Mouse (Mus musculus): ENCODE results near the gene Lin7c. TPM values are rescaled to one million over a fixed set of nuclear protein-coding genes. Genes with fewer than 3 reads are reported as not detected.

The Lin7c gene
- polyA plus RNA-seq, 1 experiment from 2014 or later, result 56.4 TPM

DNA sequence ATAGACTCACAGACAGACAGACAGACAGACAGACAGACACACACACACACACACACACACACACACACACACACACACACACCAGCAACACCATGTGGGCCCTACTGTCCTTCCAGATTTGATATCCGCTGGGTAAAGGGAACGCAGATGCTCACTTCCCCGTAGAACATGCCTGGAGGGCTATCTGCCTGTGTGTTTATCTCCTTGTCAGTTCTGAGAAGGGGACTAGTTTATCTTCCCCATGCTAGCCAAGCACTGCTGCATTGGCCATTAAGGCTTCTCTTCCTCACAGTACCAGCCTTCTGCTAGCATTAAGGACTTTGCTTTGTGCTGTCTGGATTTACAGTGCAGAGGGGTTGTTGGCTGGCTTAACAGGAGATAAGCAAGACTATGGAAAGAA lies 38.6 kb downstream of the Lin7c start:
- no peak overlapping the region for H3K27ac ChIP-seq
- no peak overlapping the region for H3K4me2 ChIP-seq
- H3K4me3 ChIP-seq, result no peak overlapping the region

DNA sequence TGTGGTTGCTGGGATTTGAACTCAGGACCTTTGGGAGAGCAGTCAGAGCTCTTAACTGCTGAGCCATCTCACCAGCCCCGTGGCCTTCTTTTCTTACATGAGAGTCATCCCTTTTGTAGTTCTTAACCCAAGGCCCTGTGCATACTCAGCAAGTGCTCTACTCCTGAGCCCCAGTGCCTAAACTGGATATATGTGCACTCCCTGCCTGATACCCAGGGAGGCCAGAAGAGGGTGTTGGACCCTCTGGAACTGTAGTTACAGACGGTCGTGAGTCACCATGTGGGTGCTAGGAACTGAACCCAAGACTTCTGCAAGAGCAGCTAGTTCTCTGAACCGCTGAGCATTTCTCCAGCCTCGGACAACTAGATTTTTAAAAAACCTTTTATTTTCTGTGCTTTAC lies 39.7 kb downstream of the Lin7c start:
- Histone ChIP-seq H3K4me3 (no peak overlapping the region), H3K9ac (no peak overlapping the region), H3K36me3 (no peaks in the 10 kb centered on the region), H3K27me3 (peaks cover 4% of the 10 kb centered on the region; the same call in 1 of the 2 replicates), H3K27ac (no peak overlapping the region), H3K4me2 (no peak overlapping the region), H3K9me3 (no peaks in the 10 kb centered on the region), H3K4me1 (no peaks in the 10 kb centered on the region)
- WGBS, result 91% methylated on average over 5 of the region's 5 CpGs
- ATAC-seq (ENCODE audit: borderline replicate concordance, extremely low read depth, low FRiP score, low TSS enrichment), result no peak

More for the DNA sequence above, 38.6 kb downstream of the Lin7c start:
- Histone ChIP-seq H3K9me3 (no peaks in the 10 kb centered on the region), H3K27me3 (peaks cover 4% of the 10 kb centered on the region; the same call in 1 of the 2 replicates), H3K36me3 (no peaks in the 10 kb centered on the region), H3K9ac (no peak overlapping the region), H3K4me1 (no peaks in the 10 kb centered on the region)
- 60% methylated on average over 3 of the region's 3 CpGs for WGBS
- no peak for ATAC-seq (ENCODE audit: borderline replicate concordance, extremely low read depth, low FRiP score, low TSS enrichment)

DNA sequence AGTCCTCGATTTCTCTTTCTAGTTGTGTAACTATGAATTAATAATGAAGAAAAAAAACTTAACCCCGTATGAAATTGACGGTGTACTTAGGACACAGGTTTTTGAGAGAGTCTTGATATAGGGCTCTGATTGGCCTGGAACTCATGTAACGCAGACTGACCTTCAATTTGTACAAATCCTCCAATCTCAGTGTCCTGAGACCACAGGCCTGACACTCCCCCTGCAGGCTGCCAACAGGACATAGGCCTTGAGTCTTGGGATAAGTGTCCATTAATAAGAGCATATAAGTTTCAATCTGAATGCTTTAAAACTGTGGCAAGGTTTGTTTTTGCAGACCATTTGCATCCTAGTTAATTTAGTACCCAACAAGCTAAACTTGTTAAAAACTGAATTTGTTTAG lies 40.1 kb downstream of the Lin7c start:
- H3K4me3 ChIP-seq, result no peak overlapping the region
- no peaks in the 10 kb centered on the region for H3K36me3 ChIP-seq
- H3K4me2 ChIP-seq, result no peak overlapping the region
- no peaks in the 10 kb centered on the region for H3K4me1 ChIP-seq
- H3K27ac ChIP-seq, result no peak overlapping the region
- 94% methylated on average over 4 of the region's 4 CpGs for WGBS
- ATAC-seq (ENCODE audit: borderline replicate concordance, extremely low read depth, low FRiP score, low TSS enrichment), result no peak
- H3K9ac ChIP-seq, result no peak overlapping the region
- H3K27me3 ChIP-seq, result peaks cover 4% of the 10 kb centered on the region; the same call in 1 of the 2 replicates
- no peaks in the 10 kb centered on the region for H3K9me3 ChIP-seq

DNA sequence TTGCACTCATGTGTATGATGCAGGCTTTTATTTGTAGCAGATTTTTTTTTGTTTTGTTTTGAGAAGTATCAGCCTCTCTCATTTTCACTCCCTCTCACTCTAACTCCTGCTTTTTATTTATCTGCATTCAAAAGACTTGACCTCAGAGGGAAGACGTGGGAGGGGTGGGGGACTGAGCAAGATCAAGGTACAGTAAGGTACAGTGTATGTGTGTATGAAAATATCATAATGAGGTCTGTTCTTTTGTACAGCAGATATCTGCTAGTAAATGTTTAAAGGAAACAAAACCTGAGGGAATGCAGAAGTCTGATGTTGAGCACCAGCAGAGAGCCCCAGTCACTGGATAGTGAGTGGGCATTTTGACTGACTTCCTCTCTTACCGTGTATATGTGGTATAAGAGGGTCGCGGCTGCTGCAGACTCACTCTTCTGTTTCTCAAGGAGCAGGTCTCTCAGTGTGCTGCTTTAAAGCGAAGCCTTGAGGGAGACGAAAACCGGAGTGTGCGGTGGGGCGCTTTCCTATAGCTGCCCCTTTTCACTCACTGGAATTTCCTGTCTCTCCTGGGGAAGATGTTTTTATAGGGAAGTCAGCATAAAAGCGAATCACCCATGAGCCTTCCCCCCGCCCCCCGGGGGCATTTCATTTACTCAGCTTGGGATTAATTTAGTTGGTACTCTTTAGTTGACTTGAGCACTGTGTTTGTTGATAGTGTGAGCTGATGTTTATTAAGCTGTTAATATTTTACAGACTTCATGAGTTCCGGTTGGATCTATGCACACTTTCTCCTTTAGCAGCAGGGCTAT lies 41.5 kb downstream of the Lin7c start:
- H3K4me3 ChIP-seq, result no peak overlapping the region

DNA sequence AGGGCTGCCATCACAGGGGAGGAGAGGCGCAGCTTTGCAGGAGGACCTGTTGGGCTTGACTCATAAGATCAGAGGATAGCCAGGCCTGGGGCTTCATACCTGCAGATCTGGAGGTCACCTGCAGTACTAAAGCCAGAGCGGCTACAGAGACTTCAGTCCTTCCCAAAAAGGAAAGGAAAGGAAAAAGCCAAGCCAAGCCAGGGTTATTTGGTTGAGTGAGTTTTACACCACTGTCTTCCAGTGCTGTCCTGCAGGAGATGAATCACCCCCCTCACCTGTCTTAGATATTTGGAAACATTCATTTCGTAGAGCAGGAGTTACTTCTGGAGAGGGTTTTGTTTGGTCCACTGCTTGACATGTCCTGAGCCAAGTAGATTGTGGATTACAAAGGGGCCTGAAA lies 42.5 kb downstream of the Lin7c start:
- Histone ChIP-seq H3K36me3 (no peaks in the 10 kb centered on the region), H3K4me1 (no peaks in the 10 kb centered on the region), H3K4me2 (no peak overlapping the region), H3K4me3 (no peak overlapping the region), H3K27me3 (peaks cover 4% of the 10 kb centered on the region; the same call in 1 of the 2 replicates), H3K9me3 (no peaks in the 10 kb centered on the region), H3K27ac (no peak overlapping the region), H3K9ac (no peak overlapping the region)
- WGBS, result 61% methylated on average over 3 of the region's 3 CpGs
- ATAC-seq (ENCODE audit: borderline replicate concordance, extremely low read depth, low FRiP score, low TSS enrichment), result no peak

More for the DNA sequence above, 41.5 kb downstream of the Lin7c start:
- ATAC-seq (ENCODE audit: borderline replicate concordance, extremely low read depth, low FRiP score, low TSS enrichment), result no peak
- peaks cover 4% of the 10 kb centered on the region; the same call in 1 of the 2 replicates for H3K27me3 ChIP-seq
- H3K4me1 ChIP-seq, result no peaks in the 10 kb centered on the region
- H3K9ac ChIP-seq, result no peak overlapping the region
- no peaks in the 10 kb centered on the region for H3K36me3 ChIP-seq
- no peaks in the 10 kb centered on the region for H3K9me3 ChIP-seq
- no peak overlapping the region for H3K27ac ChIP-seq
- WGBS, result 31% methylated on average over 13 of the region's 13 CpGs
- no peak overlapping the region for H3K4me2 ChIP-seq

DNA sequence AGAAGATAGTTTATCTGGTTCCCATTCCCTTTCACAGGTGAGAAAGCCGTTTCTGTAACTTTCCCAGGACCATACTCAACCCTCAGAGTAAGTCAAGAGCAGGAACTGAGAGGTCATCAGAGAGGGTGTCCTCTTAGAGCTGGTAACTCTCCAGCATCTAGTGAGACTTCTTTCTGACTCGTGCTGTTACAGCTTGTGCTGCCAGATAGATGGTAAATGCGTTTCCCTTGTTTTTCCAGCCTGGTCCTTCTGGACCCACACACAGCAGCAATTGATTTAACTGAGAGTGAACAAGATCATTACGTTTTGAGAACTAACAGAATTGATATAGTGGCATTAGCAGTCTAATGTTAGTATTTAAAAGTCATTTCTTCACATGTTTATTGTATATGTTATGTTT lies 43.4 kb downstream of the Lin7c start:
- Histone ChIP-seq H3K4me1 (no peaks in the 10 kb centered on the region), H3K27me3 (peaks cover 4% of the 10 kb centered on the region; the same call in 1 of the 2 replicates), H3K9ac (no peak overlapping the region), H3K36me3 (no peaks in the 10 kb centered on the region), H3K4me3 (no peak overlapping the region), H3K27ac (no peak overlapping the region), H3K4me2 (no peak overlapping the region), H3K9me3 (no peaks in the 10 kb centered on the region)
- 56% methylated on average over 4 of the region's 4 CpGs for WGBS
- no peak for ATAC-seq (ENCODE audit: borderline replicate concordance, extremely low read depth, low FRiP score, low TSS enrichment)

DNA sequence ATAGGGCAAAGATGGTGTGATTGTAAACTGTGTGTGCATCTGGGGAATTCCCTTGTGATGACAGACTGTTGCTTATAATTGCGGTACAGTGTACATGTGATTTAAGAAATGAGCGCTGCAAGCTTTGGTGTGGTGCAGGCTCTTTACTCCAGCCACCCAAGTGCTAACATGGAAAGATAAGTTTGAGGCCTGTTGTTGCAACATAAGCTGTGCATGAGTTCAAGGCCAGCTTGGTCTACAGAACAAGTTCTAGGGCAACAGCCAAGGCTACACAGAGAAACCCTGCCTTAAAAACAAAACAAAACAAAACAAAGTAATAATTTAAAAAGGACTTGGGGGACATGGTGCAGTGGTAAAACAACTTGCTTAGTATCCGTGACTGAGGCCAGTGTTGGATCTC lies 44.5 kb downstream of the Lin7c start:
- 86% methylated on average over 3 of the region's 3 CpGs for WGBS
- H3K36me3 ChIP-seq, result no peaks in the 10 kb centered on the region

DNA sequence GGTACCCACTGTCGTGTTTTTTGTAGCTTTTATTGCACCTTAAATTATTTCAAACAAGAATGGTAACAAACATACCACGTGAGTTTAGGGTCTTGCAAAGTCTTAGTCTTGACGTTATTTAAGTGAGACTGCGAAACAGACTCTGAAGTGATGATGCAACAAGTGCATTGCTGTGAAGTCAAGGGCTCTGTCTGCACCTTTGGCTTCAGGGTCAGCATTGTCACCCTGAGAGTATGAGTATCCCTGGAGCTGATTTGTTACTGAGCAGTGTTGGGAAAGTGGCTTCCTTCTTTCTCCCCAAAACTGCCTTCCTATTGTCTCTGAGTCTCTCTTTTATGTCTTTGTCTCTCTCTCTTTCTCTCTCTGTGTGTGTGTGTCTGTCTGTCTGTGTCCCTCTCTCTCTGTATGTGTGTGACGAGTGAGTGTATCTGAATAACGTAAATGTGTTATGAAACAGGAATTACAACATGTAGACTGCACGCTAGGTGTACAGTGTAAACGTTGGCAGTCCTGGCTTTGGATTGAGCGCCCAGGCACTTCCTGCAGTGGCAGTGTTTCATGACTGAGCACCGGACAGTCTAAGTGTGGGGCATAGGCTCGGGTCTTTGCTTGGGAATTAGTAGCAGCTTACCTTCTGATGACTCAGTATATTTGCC lies 45.2 kb downstream of the Lin7c start:
- H3K4me2 ChIP-seq, result no peak overlapping the region
- no peak for ATAC-seq (ENCODE audit: borderline replicate concordance, extremely low read depth, low FRiP score, low TSS enrichment)
- H3K9me3 ChIP-seq, result no peaks in the 10 kb centered on the region
- no peaks in the 10 kb centered on the region for H3K4me1 ChIP-seq
- no peak overlapping the region for H3K4me3 ChIP-seq
- H3K27ac ChIP-seq, result no peak overlapping the region
- no peak overlapping the region for H3K9ac ChIP-seq
- H3K36me3 ChIP-seq, result no peaks in the 10 kb centered on the region
- H3K27me3 ChIP-seq, result peaks cover 4% of the 10 kb centered on the region; the same call in 1 of the 2 replicates
- 68% methylated on average over 11 of the region's 11 CpGs for WGBS

More for the DNA sequence above, 44.5 kb downstream of the Lin7c start:
- no peak overlapping the region for H3K9ac ChIP-seq
- peaks cover 4% of the 10 kb centered on the region; the same call in 1 of the 2 replicates for H3K27me3 ChIP-seq
- H3K4me3 ChIP-seq, result no peak overlapping the region
- no peaks in the 10 kb centered on the region for H3K9me3 ChIP-seq
- H3K4me2 ChIP-seq, result no peak overlapping the region
- no peak overlapping the region for H3K27ac ChIP-seq
- ATAC-seq (ENCODE audit: borderline replicate concordance, extremely low read depth, low FRiP score, low TSS enrichment), result no peak
- no peaks in the 10 kb centered on the region for H3K4me1 ChIP-seq

DNA sequence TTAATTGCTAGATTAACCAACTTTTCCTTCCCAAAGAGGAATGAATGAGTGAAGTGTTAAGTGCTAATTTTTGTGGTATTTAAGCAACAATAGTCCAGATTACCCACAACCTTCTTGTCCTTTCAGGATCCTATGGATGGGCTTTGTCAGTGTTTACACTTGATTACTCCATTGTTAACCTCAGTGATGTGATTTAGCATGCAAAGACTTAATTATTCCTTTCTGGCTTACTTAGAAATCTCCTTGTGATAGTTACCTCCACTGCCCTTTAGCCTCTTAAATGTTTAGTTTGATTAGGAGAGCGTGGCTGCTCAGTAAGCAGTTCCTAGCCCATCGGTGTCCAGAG lies 45.7 kb downstream of the Lin7c start:
- no peaks in the 10 kb centered on the region for H3K36me3 ChIP-seq
- peaks cover 2% of the 10 kb centered on the region; the same call in 1 of the 2 replicates for H3K27me3 ChIP-seq
- H3K27ac ChIP-seq, result no peak overlapping the region
- H3K4me3 ChIP-seq, result no peak overlapping the region
- H3K9me3 ChIP-seq, result no peaks in the 10 kb centered on the region
- no peak for ATAC-seq (ENCODE audit: borderline replicate concordance, extremely low read depth, low FRiP score, low TSS enrichment)
- no peak overlapping the region for H3K4me2 ChIP-seq
- no peaks in the 10 kb centered on the region for H3K4me1 ChIP-seq
- no peak overlapping the region for H3K9ac ChIP-seq
- WGBS, result 47% methylated on average over 2 of the region's 2 CpGs

DNA sequence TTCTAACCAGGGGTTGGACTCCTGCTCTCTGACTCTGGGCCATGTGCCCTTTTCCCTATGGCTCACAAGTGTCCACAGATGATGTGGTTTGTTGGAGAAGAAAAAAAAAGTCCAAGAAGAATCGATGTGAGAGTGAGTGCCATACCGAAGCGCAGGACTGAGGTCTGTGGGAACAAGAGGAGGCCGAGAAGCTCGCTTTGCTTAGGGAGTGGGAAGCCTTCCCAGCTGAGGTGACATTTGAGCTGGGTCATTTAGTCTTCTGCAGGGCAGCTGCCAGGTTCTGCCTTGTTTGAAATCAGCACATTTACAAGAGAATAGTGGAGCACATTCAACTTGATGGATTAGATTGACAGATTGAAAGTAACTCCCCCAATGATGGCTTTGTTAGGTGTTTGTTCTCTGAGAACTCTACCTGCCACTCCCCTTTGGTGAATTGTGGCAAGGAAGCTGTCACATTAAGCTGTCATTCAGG lies 51.4 kb downstream of the Lin7c start:
- WGBS, result 50% methylated on average over 5 of the region's 5 CpGs
- Histone ChIP-seq H3K4me3 (no peak overlapping the region), H3K9ac (no peak overlapping the region)

DNA sequence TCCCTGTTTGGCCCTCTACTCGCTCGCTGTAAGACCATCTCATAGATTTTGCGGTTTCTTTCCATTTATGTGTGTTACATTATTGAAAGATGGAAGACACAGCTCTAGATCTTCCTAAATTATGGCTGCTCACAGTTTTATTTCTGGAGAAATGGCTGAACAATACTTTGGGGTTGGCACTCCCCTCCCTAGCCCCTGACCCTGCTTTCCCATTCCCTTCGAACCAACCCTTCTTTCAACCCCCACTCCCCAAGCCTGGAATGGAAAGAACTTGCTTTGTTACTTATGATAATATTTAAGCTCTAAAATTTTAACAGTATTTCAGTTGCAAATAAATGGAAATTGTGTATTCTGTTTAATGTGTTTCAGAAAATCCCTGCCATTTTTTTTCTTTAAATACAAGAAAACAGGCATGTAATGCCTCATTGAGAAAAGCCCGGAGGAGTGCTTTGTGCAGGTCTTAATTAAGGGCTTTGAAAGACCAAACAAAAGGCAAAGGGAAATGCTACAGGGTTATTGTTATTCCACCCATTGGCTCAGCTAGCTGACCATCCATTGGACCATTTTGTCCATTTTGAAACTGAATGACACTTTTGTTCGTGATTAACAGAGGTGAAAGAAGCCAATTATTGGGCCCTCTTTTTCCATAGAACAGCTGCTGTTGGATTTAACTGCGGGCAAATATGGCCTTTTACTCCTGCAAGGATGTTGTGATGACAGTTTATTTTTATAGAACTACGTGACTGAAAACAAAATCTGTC lies 52.3 kb downstream of the Lin7c start:
- no peak overlapping the region for H3K27ac ChIP-seq

More for the DNA sequence above, 51.4 kb downstream of the Lin7c start:
- Histone ChIP-seq H3K27ac (no peak overlapping the region), H3K4me2 (no peak overlapping the region), H3K4me1 (no peaks in the 10 kb centered on the region), H3K27me3 (no peaks in the 10 kb centered on the region; the same call in 1 of the 2 replicates), H3K9me3 (no peaks in the 10 kb centered on the region), H3K36me3 (no peaks in the 10 kb centered on the region)
- no peak for ATAC-seq (ENCODE audit: borderline replicate concordance, extremely low read depth, low FRiP score, low TSS enrichment)

More for the DNA sequence above, 52.3 kb downstream of the Lin7c start:
- Histone ChIP-seq H3K9ac (no peak overlapping the region), H3K36me3 (no peaks in the 10 kb centered on the region), H3K27me3 (no peaks in the 10 kb centered on the region; the same call in 1 of the 2 replicates), H3K4me3 (no peak overlapping the region), H3K9me3 (no peaks in the 10 kb centered on the region), H3K4me2 (no peak overlapping the region), H3K4me1 (no peaks in the 10 kb centered on the region)
- WGBS, result 77% methylated on average over 8 of the region's 8 CpGs
- no peak for ATAC-seq (ENCODE audit: borderline replicate concordance, extremely low read depth, low FRiP score, low TSS enrichment)
